Mouse (Mus musculus) megakaryocyte, embryonic 14.5 days (primary cell): ENCODE measurements around the gene Slc44a1. TPM values are rescaled to one million over a fixed set of nuclear protein-coding genes. Genes with fewer than 3 reads are reported as not detected.

ENCODE experiments used
- H3K27me3 ChIP-seq: replicated peaks from 2 replicates; pipeline ENCODE3; 2012; ENCODE audit warnings: inconsistent platforms
- H3K36me3 ChIP-seq: replicated peaks from 2 replicates; pipeline ENCODE3; 2012; ENCODE audit warnings: low read length, inconsistent platforms, mixed read lengths
- H3K4me1 ChIP-seq: 2 replicates; pipeline ENCODE4 v1.6.1; 2012; ENCODE audit warnings: inconsistent platforms
- H3K4me3 ChIP-seq: replicated peaks from 2 replicates; pipeline ENCODE3; 2012; ENCODE audit warnings: moderate library complexity, mild to moderate bottlenecking, inconsistent platforms
- H3K9me3 ChIP-seq: 2 replicates; pipeline ENCODE4 v1.6.1; 2012; ENCODE audit warnings: inconsistent platforms
- FLI1 ChIP-seq: IDR thresholded peaks from 2 replicates; pipeline ENCODE4 v1.6.1; 2012; ENCODE audit warnings: low read length, inconsistent platforms, mixed read lengths
- GATA1 ChIP-seq: IDR thresholded peaks from 3 replicates; pipeline ENCODE4 v1.6.1; 2012; ENCODE audit warnings: mixed read lengths, low read length, inconsistent platforms, borderline replicate concordance
- polyA plus RNA-seq: library from polyadenylated mRNA; stranded (reverse); fragments of >175 nt; gene quantifications from 2 replicates; pipeline ENCODE4 v1.2.3, GENCODE M21; 2012; ENCODE audit warnings: low replicate concordance; ENCODE audit not compliant: insufficient read depth

The Slc44a1 gene
- 6.2 and 11.1 TPM in 2 replicates for polyA plus RNA-seq

- Histone ChIP-seq H3K36me3 (peaks cover 21% of the 10 kb centered on the region), H3K27me3 (no peaks in the 10 kb centered on the region), H3K9me3 (no peaks in the 10 kb centered on the region), H3K4me1 (peaks cover 70% of the 10 kb centered on the region), H3K4me3 (peak within 1 kb of the TSS; percentile 98)
- TF ChIP-seq FLI1 (no peak), GATA1 (no peak)
These were observed at the start of gene Slc44a1 for GRCm38 (mm10) chr4:53440010-53440815. Gene Slc44a1, plus strand, starts transcription at chr4:53440413.

GRCm38 (mm10) chr4:53395002-53395401 is 45.2 kb upstream of the Slc44a1 start:
- Histone ChIP-seq H3K9me3 (no peaks in the 10 kb centered on the region), H3K4me3 (no peak overlapping the region), H3K4me1 (peaks cover 57% of the 10 kb centered on the region), H3K27me3 (no peaks in the 10 kb centered on the region), H3K36me3 (no peaks in the 10 kb centered on the region)
- TF ChIP-seq GATA1: no peak
- TF ChIP-seq FLI1: no peak

GRCm38 (mm10) chr4:53396623-53397192 is 43.5 kb upstream of the Slc44a1 start:
- H3K27me3 ChIP-seq: no peaks in the 10 kb centered on the region
- peaks cover 64% of the 10 kb centered on the region for H3K4me1 ChIP-seq
- no peak overlapping the region for H3K4me3 ChIP-seq
- H3K9me3 ChIP-seq: no peaks in the 10 kb centered on the region
- H3K36me3 ChIP-seq: no peaks in the 10 kb centered on the region
- TF ChIP-seq FLI1 (no peak), GATA1 (no peak)

- TF ChIP-seq FLI1 (no peak), GATA1 (no peak)
- peaks cover 72% of the 10 kb centered on the region for H3K4me1 ChIP-seq
- H3K36me3 ChIP-seq: no peaks in the 10 kb centered on the region
These were observed 42.7 kb upstream of the Slc44a1 start for GRCm38 (mm10) chr4:53397280-53398117.

GRCm38 (mm10) chr4:53398561-53398960 is 41.7 kb upstream of the Slc44a1 start:
- Histone ChIP-seq H3K4me1 (peaks cover 74% of the 10 kb centered on the region), H3K27me3 (no peaks in the 10 kb centered on the region), H3K36me3 (no peaks in the 10 kb centered on the region), H3K4me3 (no peak overlapping the region), H3K9me3 (no peaks in the 10 kb centered on the region)
- TF ChIP-seq FLI1 (no peak), GATA1 (no peak)

More at GRCm38 (mm10) chr4:53397280-53398117, 42.7 kb upstream of the Slc44a1 start:
- Histone ChIP-seq H3K27me3 (no peaks in the 10 kb centered on the region), H3K9me3 (no peaks in the 10 kb centered on the region), H3K4me3 (no peak overlapping the region)

- TF ChIP-seq FLI1 (no peak), GATA1 (no peak)
- H3K27me3 ChIP-seq: no peaks in the 10 kb centered on the region
- peaks cover 76% of the 10 kb centered on the region for H3K4me1 ChIP-seq
- no peaks in the 10 kb centered on the region for H3K9me3 ChIP-seq
- no peaks in the 10 kb centered on the region for H3K36me3 ChIP-seq
- no peak overlapping the region for H3K4me3 ChIP-seq
These were observed 40.8 kb upstream of the Slc44a1 start for GRCm38 (mm10) chr4:53399428-53399827.

GRCm38 (mm10) chr4:53403386-53403785 is 36.8 kb upstream of the Slc44a1 start:
- no peaks in the 10 kb centered on the region for H3K36me3 ChIP-seq
- no peaks in the 10 kb centered on the region for H3K27me3 ChIP-seq
- H3K4me1 ChIP-seq: peaks cover 42% of the 10 kb centered on the region
- H3K9me3 ChIP-seq: no peaks in the 10 kb centered on the region
- H3K4me3 ChIP-seq: no peak overlapping the region
- TF ChIP-seq FLI1 (no peak), GATA1 (no peak)

- H3K4me1 ChIP-seq: peaks cover 39% of the 10 kb centered on the region
- TF ChIP-seq FLI1 (no peak), GATA1 (no peak)
These were observed 35.7 kb upstream of the Slc44a1 start for GRCm38 (mm10) chr4:53404431-53404925.

GRCm38 (mm10) chr4:53406866-53407265 is 33.3 kb upstream of the Slc44a1 start:
- peaks cover 2% of the 10 kb centered on the region for H3K27me3 ChIP-seq
- H3K4me3 ChIP-seq: no peak overlapping the region
- H3K36me3 ChIP-seq: no peaks in the 10 kb centered on the region
- H3K9me3 ChIP-seq: no peaks in the 10 kb centered on the region
- peaks cover 43% of the 10 kb centered on the region for H3K4me1 ChIP-seq
- TF ChIP-seq GATA1: no peak

More at GRCm38 (mm10) chr4:53404431-53404925, 35.7 kb upstream of the Slc44a1 start:
- Histone ChIP-seq H3K9me3 (no peaks in the 10 kb centered on the region), H3K4me3 (no peak overlapping the region), H3K27me3 (no peaks in the 10 kb centered on the region), H3K36me3 (no peaks in the 10 kb centered on the region)
